Mouse (Mus musculus): Measurements from ENCODE around the gene Cntnap2.

Gene Cntnap2

GRCm38 (mm10) chr6:46961022-46961686 is 1902.0 kb downstream of the Cntnap2 start:
- no peak for DNase-seq (ENCODE audit: low read depth in 2 of 2, low spot score in 2 of 2)

GRCm38 (mm10) chr6:46963261-46963660 is 1904.1 kb downstream of the Cntnap2 start:
- DNase-seq (ENCODE audit: low read depth in 2 of 2, low spot score in 2 of 2), result no peak

GRCm38 (mm10) chr6:46963693-46964092 is 1904.5 kb downstream of the Cntnap2 start:
- no peak for DNase-seq (ENCODE audit: low read depth in 2 of 2, low spot score in 2 of 2)

- DNase-seq (ENCODE audit: low read depth in 2 of 2, low spot score in 2 of 2), result no peak
These were observed 1913.5 kb downstream of the Cntnap2 start for GRCm38 (mm10) chr6:46972640-46973039.

- DNase-seq (ENCODE audit: low read depth in 2 of 2, low spot score in 2 of 2), result no peak
These were observed 1936.9 kb downstream of the Cntnap2 start for GRCm38 (mm10) chr6:46996010-46996602.

GRCm38 (mm10) chr6:47004430-47004829 is 1945.3 kb downstream of the Cntnap2 start:
- no peak for DNase-seq (ENCODE audit: low read depth in 2 of 2, low spot score in 2 of 2)

- no peak for DNase-seq (ENCODE audit: low read depth in 2 of 2, low spot score in 2 of 2)
These were observed 1953.8 kb downstream of the Cntnap2 start for GRCm38 (mm10) chr6:47012933-47013332.

- DNase-seq (ENCODE audit: low read depth in 2 of 2, low spot score in 2 of 2), result no peak
These were observed 1954.4 kb downstream of the Cntnap2 start for GRCm38 (mm10) chr6:47013535-47013934.

- DNase-seq (ENCODE audit: low read depth in 2 of 2, low spot score in 2 of 2), result no peak
These were observed 1955.9 kb downstream of the Cntnap2 start for GRCm38 (mm10) chr6:47014886-47015586.

GRCm38 (mm10) chr6:47026064-47026686 is 1967.0 kb downstream of the Cntnap2 start:
- no peak for DNase-seq (ENCODE audit: low read depth in 2 of 2, low spot score in 2 of 2)

- no peak for DNase-seq (ENCODE audit: low read depth in 2 of 2, low spot score in 2 of 2)
These were observed 1972.2 kb downstream of the Cntnap2 start for GRCm38 (mm10) chr6:47031362-47031761.

- no peak for DNase-seq (ENCODE audit: low read depth in 2 of 2, low spot score in 2 of 2)
These were observed 1983.4 kb downstream of the Cntnap2 start for GRCm38 (mm10) chr6:47042602-47043001.

- DNase-seq (ENCODE audit: low read depth in 2 of 2, low spot score in 2 of 2), result no peak
These were observed 1984.4 kb downstream of the Cntnap2 start for GRCm38 (mm10) chr6:47043586-47043985.

- no peak for DNase-seq (ENCODE audit: low read depth in 2 of 2, low spot score in 2 of 2)
These were observed 1985.4 kb downstream of the Cntnap2 start for GRCm38 (mm10) chr6:47044385-47045200.

GRCm38 (mm10) chr6:47049051-47049450 is 1989.9 kb downstream of the Cntnap2 start:
- no peak for DNase-seq (ENCODE audit: low read depth in 2 of 2, low spot score in 2 of 2)

GRCm38 (mm10) chr6:47050319-47051222 is 1991.4 kb downstream of the Cntnap2 start:
- DNase-seq (ENCODE audit: low read depth in 2 of 2, low spot score in 2 of 2), result no peak

GRCm38 (mm10) chr6:47061341-47061740 is 2002.2 kb downstream of the Cntnap2 start:
- DNase-seq (ENCODE audit: low read depth in 2 of 2, low spot score in 2 of 2), result no peak

GRCm38 (mm10) chr6:47089998-47090397 is 2030.8 kb downstream of the Cntnap2 start:
- DNase-seq (ENCODE audit: low read depth in 2 of 2, low spot score in 2 of 2), result no peak

- no peak for DNase-seq (ENCODE audit: low read depth in 2 of 2, low spot score in 2 of 2)
These were observed 2045.8 kb downstream of the Cntnap2 start for GRCm38 (mm10) chr6:47104951-47105350.

All from CD8-positive naive resting alpha-beta T cell, adult 2 months (primary cell).